Mouse (Mus musculus) mouse embryonic stem cell (cell line): ENCODE results near the gene Fam81a.

ENCODE experiments used
- in situ Hi-C, 2 experiments: fragments of 300-500 bp; cut with MboI; formaldehyde crosslinking; loops; 1 replicate in 1 of 2; 3 replicates in 1 of 2; pipeline ENCODE4 v1.14.3; 2019 to 2020; ENCODE audit warnings: low sequenced_read_pairs in 2 of 2, low pct_unique_long_range_greater_than_20kb in 1 of 2, mixed read lengths in 1 of 2; ENCODE audit not compliant: unreplicated experiment in 1 of 2

The Fam81a gene

DNA sequence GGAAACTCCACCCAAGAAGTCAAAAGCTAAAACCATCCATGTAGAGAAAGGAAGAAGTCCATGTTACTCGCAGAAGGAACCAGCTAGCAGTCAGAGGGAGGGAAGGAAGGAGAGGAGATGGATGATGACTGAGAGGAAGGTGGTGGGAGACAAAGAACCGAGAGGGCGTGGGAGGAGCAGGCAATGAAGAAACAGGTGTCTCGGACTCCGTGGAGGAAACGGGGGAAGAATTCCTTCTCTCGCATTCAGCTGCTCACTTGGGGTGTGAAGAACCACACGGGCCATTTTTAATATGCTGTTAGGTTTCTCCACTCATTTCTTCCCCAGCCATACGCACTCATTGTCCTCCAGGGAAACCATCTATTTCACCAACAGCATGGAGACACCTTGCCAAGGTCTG lies 8.1 kb downstream of the Fam81a start:
- in situ Hi-C loops, result no loop called here

DNA sequence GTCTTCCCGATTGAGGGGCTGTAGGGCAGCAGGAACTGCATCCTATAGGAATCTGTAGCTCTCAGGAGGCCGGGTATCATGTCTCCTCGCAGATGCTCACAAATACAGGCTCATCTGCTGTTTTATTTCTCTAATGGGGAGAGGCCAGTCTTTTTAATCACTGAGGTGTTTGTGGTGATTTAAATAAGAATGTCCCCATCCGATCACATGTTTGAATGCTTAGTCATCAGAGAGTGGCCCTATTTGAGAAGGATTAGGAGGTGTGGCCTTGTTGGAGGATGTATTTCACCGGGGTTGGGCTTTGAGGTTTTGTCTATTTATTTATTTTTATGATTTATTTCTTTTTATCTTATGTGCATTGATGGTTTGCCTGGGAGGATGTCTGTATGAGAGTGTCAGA lies 11.6 kb downstream of the Fam81a start:
- in situ Hi-C loops, result no loop called here

DNA sequence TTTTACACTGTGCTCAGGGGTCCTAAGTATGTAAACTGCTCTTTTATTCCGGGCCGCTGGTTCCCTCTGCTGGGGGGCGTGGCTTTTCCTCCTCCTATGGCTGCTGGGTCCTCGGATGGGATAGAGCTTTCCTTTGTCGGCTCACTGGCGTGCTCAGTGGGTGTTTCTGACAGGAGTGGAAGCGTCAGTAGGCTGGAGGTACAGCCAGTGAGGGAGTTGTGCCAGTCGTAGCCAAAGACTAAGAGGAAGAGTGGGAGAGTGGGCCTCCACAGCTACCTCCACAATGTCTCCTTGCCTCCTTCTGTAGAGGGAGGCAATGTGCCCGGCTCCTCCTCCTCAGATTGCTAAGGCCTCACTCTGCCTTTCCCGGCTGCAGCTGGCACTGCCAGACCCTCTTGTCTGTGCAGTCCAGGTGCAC lies 30.5 kb downstream of the Fam81a start:
- in situ Hi-C loops, result loop anchor here in 1 of 2 experiments (25.0 kb wide), 1 partner anchor 200 kb away; no protein-coding TSS in a partner anchor

DNA sequence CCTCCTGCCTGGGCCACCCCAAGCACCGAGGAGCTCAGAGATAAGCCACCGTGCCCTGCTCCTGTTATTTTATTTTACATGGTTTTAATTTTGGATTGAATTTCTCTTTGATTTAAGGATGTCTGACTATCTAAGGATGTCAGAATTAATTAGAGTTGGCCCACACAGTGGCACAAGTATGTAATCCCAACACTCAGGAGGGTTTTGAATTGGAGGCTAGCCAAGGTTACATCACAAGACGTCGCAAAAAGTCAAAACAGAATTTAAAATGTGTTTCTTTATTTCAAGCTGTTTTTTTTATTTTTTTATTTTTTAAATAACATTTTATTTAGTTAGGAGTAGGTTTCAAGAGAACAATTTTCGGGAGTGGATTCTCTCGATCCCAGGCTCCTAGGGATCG lies 31.5 kb downstream of the Fam81a start:
- in situ Hi-C loops, result loop anchor here in 1 of 2 experiments (25.0 kb wide), 1 partner anchor 201 kb away; no protein-coding TSS in a partner anchor

DNA sequence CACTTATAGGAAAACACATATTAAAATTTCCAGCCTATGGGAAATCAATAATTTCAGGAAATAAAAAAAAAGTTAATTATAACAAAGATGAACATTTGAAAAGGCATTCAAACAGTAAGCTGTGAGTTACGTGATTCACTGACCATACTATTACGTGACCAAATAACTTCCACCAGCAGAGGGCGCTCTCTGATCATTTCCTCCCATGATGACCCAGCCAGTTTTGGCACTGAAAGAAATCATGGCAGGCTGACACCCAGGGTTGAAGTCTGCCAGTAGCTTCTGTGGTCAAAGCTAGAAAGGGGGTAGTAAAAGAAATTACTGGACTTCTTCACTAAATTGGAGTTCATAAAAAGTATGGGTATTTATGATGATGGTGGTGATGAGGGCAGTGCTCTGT lies 33.1 kb downstream of the Fam81a start:
- in situ Hi-C loops, result loop anchor here in 1 of 2 experiments (25.0 kb wide), 1 partner anchor 203 kb away; no protein-coding TSS in a partner anchor

DNA sequence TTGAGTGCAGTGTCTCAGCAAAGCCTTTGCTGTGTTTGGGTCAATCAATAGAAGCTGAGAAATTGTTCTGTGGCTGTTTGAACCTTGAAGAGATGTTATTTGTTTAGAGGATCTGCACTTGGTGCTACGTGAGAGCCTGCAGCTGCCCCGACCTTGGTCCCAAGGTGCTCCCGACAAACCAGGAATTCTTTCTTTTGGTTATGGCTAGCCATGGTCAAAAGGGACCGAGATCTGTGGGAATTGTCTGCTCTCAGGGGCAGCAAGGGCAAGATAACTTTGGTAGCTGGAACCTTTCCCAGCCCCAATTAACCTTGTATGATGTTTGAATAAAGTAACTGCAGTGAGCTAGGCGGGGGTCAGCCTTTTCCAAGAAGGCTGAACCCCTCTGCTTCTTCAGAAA lies 34.2 kb downstream of the Fam81a start:
- in situ Hi-C loops, result loop anchor here in 1 of 2 experiments (25.0 kb wide), 1 partner anchor 204 kb away; no protein-coding TSS in a partner anchor

DNA sequence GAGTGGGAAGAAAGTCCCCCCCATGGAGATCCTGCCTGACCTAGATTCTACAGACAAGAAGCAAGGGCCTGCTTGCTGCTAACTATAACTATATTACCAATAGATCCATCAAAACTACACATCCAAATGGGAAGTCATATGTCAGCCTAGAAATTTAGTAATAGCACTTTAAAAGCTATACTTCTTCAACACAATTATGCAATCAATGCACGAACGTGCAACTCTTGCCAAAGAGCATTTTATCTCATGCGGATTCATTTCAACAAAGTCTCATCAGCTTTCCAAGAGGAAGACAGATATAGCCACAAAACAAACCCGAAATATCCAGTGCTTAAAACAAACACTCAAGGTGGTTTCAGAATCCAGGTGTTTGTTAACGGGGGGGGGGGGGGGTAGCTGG lies 36.8 kb downstream of the Fam81a start:
- in situ Hi-C loops, result loop anchor here in 1 of 2 experiments (25.0 kb wide), 1 partner anchor 207 kb away; no protein-coding TSS in a partner anchor

DNA sequence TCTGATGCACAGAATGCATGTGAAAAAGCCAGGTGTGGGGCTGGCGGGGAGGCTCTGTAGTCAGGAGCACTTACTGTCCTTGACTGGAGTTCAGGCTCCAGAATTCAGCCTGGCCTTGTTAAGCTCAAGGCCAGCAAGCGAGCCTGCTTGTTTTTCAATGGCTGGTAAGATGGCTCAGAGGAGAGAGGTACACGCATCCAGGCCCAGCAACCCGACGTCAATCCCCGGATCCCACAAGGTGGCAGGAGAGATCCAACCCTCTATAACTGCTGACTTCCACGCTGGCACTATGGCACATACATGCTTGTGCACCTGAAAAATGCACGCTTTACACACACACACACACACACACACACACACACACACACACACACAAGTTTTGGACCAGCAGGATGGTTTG lies 39.3 kb downstream of the Fam81a start:
- in situ Hi-C loops, result loop anchor here in 1 of 2 experiments (25.0 kb wide), 1 partner anchor 209 kb away; no protein-coding TSS in a partner anchor

DNA sequence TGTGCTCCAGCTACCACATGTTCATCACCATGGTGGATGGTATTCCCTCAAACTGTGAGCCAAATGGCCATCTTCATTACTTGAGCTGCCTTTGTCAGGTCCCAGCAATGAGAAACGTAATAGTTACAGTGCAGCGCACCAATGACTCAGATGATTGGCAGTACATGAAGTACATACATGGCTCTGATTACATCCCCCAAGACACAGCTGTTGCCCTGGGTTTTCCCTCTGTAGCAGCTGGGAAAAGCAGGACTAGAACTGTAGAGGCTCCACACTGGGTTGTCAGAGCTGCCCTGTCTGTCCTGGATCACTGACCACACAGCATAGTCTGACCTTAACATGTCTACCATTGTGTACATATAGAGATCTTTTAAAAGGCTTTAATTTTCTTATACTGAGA lies 44.8 kb downstream of the Fam81a start:
- in situ Hi-C loops, result no loop called here

DNA sequence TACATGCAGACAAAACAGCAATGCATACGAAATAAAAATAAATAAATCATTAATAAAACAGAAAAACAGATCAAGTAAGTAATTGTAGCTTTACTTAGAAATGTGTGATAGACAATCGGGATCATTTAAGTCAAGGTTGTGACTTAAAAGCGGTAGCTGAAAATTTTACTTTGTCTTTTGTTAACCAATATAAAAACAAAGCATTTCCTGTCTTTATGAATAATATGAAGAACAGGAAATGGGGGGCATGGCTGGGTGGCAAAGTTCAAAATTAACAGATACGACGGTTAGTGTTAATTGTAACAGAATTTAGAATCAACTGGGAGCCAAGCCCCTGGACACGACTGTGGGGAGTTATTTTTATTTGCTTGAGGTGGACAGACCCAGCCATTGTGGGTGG lies 47.3 kb downstream of the Fam81a start:
- in situ Hi-C loops, result no loop called here

DNA sequence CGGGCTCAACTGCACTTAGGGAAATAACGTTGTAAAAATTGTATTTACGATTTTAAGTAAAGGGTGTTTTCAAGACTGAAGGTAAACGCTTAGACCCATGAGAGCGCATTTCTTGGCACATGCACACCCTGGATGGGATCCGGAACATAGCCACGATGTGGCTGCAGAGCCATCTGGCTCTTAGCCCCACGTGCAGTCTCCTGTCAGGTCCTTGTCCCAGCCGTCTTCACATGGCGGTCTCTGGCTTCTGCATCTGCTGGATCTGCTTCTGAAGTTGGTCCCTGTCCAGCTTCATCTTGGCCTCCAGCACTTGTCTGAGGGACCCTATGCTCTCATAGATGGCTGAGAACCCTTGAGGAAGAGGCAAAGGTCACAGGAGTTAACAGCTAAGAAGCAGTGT lies 51.8 kb downstream of the Fam81a start:
- in situ Hi-C loops, result no loop called here

DNA sequence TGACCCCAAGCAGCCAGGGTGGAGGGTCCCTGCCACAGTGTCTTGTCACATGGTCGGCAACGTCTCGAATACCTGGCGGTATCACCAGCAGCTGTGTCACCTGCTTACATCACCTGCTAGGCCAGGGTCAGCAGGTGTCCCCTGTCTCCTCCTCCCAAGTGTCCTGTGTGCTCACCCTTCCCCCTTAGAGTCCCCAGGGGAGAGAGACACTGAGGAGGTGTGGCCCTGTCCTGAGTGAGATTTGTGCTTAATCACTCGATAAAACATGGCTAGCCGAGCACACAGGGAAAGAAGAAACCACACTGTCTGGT lies 53.6 kb downstream of the Fam81a start:
- in situ Hi-C loops, result loop anchor here in 1 of 2 experiments (10.0 kb wide), 1 partner anchor 64 kb away; no protein-coding TSS in a partner anchor

DNA sequence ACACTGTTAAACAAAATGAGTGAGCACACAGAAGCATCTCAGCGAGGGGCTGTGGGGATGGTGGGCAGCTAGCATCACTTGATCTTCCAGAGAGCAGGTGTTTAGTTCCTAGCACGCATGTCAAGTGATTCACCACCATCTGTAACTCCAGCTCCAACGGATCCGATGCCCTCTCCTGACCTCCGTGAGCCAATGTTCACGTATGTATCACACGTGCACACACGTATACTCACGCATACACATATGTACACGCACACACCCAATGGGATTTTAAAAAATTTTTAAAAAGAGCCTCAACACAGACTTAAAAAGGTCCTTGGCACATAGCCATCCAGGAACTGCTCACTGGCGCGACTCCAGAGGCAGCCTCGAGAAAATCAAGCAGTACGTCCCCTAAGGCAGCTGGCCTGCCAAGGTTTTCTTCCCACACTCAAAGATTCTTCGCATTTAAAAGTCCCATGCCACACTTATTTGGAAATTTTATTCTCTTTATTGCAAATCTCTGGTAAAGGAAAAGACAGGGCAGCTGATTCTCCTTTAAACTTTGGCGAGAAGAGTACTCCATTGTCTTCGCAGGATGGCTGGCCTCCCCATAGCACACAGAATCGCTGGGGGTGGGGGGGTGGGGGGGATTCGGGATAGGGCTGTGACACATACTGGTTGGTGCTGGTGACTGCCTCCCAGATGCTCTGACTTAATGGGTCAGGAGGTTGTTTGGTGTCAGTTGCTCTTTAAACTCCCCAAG lies 54.1 kb downstream of the Fam81a start:
- in situ Hi-C loops, result loop anchor here in 1 of 2 experiments (10.0 kb wide), 1 partner anchor 63 kb away; no protein-coding TSS in a partner anchor

DNA sequence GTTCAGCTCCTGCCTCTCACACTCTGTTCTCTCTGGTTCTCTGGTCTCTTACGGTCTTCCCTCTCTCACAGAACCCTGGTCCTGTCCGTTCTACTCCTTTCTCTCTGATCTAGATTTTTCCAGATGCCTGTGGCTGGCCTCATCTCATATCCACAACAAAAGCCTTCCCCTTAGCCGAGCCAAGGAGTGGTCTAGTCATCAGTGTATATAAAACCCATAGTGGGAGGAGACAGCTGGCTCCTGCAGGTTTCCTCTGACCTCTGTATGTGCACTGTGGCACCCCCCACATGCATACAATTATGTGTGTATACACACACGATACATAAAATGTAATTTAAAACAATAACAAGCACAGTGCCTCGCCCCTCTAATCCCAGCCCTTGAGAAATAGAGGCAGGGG lies 55.0 kb downstream of the Fam81a start:
- in situ Hi-C loops, result loop anchor here in 1 of 2 experiments (10.0 kb wide), 1 partner anchor 63 kb away; no protein-coding TSS in a partner anchor

DNA sequence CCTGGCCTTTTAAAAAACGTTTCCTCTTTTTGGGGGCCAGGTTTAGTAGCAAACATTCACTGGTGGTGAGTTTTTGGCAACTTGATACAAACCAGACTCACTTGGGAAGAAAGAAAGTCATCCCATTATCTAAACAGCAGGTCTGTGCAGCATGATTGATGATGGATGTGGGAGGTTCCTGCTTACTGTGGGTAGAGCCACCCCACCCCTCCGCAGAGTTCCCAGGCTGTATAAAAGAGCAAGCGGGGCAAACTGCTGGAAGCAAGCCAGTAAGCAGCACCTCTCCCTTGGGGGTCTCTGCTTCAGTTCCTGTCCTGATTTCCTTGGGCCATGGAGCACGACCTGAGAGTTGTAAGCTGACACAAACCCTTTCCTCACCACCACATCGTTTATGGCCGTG lies 56.3 kb downstream of the Fam81a start:
- in situ Hi-C loops, result loop anchor here in 1 of 2 experiments (10.0 kb wide), 1 partner anchor 61 kb away; no protein-coding TSS in a partner anchor

DNA sequence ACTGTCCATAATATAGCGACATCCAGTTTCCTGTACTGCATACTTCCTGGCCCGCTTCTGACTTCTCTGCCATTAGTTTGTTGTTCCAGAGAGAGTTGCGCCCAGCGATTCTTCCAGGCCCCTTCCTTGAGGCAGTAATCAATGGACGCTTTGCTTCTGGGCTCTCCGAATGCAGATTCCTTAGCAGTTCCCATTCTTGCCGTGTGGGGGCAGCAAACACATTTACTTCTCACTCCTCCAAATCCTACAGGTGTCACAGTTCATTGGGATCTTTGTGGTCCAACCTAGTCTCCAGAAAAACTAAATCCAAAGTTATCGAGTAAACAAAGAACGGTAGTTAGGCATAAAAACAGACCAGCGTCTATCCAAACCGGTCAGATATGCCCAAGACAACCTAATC lies 58.3 kb downstream of the Fam81a start:
- in situ Hi-C loops, result loop anchor here in 1 of 2 experiments (10.0 kb wide), 1 partner anchor 59 kb away; no protein-coding TSS in a partner anchor

DNA sequence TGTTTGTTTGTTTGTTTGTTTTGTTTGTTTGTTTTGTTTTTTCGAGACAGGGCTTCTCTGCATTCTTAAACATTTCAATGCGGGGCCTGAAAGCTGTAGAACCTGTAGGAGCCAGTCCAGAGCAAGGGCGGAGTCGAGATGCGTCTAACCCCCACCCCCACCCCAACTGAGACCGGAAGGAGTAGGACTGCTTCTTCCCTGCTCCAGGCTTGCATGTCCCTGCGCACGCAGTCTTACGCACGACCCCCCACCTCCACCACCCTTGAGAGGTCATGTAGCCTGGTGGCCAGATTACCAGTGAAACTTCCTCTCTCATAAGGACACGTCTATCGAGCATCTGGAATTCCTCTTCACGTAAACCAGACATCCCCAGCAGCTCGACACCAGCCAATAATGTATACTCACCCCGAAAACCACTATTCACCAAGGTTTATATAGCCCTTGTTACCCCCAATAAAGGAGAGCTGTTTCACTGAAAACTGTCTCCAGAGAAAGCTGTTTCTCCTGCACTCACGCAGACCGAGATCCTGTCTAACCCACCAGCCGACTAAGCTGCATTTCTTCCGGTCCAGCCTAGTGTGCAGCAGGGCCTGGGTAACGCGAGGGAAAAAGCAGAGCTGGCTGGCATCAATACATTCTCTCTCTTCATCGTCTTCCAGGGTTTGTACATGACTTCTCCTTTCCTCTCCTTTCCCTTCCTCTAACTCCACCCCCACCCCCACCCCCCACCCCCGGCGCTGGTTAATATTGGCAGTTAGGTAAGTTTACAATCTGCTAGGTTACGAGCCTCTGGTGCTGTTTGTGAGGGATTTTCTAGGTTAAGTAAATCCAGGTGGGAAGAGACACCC lies 59.8 kb downstream of the Fam81a start:
- in situ Hi-C loops, result loop anchor here in 1 of 2 experiments (10.0 kb wide), 1 partner anchor 58 kb away; no protein-coding TSS in a partner anchor

DNA sequence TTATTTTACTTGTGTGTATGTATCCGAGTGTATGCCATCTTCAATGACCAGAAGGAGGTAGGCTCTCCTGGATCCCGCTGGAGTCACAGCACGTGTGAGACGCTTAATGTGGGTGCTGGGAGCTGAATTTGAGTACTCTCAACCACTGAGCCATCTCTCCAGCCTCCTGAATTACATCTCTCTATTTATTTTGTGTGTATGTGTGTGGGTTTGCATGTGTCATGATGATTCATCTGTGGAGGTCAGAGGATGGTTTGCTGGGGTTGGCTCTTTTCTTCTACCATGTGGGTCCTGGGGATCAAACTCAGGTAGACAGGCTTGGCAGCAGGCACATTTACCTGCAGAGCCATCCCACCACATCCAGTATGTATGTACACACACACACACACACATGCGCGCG lies 60.6 kb downstream of the Fam81a start:
- in situ Hi-C loops, result loop anchor here in 1 of 2 experiments (10.0 kb wide), 1 partner anchor 57 kb away; no protein-coding TSS in a partner anchor

DNA sequence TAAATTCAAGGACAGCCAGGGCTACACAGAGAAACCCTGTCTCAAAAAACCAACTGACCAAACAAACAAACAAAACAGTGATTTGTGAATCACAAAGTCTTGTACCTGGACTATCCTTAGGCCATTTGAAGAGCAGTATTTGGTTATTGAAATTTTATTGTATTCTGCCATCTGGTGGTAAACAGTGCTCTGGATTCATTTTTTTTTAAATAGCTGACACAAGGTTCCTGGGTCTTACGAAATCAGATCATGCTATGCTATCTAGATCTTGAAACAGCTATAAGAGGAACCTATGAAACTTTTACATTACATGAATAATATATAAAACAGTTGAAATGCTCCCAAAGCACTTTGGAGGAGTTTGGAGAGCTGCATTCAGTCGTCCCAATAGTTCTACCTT lies 61.4 kb downstream of the Fam81a start:
- in situ Hi-C loops, result loop anchor here in 1 of 2 experiments (10.0 kb wide), 1 partner anchor 56 kb away; no protein-coding TSS in a partner anchor
